Mouse (Mus musculus) forelimb bud, embryonic 11.5 days (tissue): ENCODE measurements at regions not wholly inside any gene's neighbourhood (a gene's known extent, or its start where the extent isn't known, plus 50 kb on each side); places are given as distances from the start of the nearest gene placed in this dataset.
A peak's percentile ranks its signal among the peaks of the same experiment; 100 is the strongest.

ENCODE experiments used
- DNase-seq: peaks from one replicate; pipeline ENCODE4 v3.0.0-alpha.2; 2012; ENCODE audit warnings: low read depth, low spot score

DNA sequence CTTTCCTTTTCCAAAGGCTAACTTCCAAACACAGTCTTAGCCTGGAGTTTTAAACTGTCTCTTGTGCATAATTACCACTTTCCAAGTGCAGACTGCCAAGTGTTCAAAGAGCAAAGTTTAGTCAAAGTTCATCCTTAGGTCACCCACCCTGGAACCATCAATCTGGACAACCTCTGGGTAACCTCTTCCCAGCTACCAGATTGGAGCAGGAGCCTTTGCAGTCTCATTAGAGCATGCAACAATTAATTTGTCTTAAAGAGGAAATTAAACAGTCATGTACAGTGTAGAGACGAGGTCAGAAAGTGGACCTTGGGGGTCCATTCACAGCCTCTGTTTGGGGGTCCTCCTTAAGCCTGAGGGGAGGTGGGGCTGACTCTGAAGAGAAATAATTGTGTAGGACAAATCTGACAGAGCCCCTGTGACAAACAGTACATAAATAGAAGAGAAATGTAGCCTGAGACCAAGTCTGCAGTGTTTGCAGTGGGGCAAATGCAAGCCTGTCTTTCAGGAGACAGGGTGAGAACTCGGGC is 292.9 kb downstream of the Tmem161b start:
- DNase-seq: peak; percentile 34
